Mouse (Mus musculus) brain, embryonic 14.5 days (tissue): ENCODE results near the gene Vps4b.

ENCODE experiments used
- CTCF ChIP-seq: fragments of 200-500 bp; IDR thresholded peaks from 2 replicates; pipeline ENCODE4 v1.5.1; 2012; ENCODE audit warnings: inconsistent platforms, mild to moderate bottlenecking, moderate library complexity, borderline replicate concordance; ENCODE audit not compliant: insufficient read depth, insufficient read length; ENCODE audit errors: extremely low read depth
- POLR2A ChIP-seq: fragments of 200-500 bp; IDR thresholded peaks from 2 replicates; pipeline ENCODE4 v1.6.1; 2012; ENCODE audit warnings: mild to moderate bottlenecking, inconsistent platforms, borderline replicate concordance; ENCODE audit not compliant: poor library complexity, insufficient read depth, insufficient read length, severe bottlenecking; ENCODE audit errors: extremely low read depth

- TF ChIP-seq CTCF (no peak), POLR2A (no peak)
These were observed 18.3 kb upstream of the Vps4b start for GRCm38 (mm10) chr1:106814864-106815263.
